Mouse (Mus musculus) liver, embryonic 14.5 days (tissue): Measurements from ENCODE around the gene 2310039H08Rik. TPM values are rescaled to one million over a fixed set of nuclear protein-coding genes. Genes with fewer than 3 reads are reported as not detected.
"Not testable (repeated sequence)": the region's sequence is repeated elsewhere in the genome, so short reads cannot be mapped to it uniquely, and the experiment has no call there.

Source experiments
- ATAC-seq: fragments of 200-750 bp; cut with Nextera tagmentation; 2 replicates; pipeline ENCODE4 v1.8.0; 2017; ENCODE audit warnings: moderate number of reproducible peaks, mild to moderate bottlenecking, moderate library complexity; ENCODE audit not compliant: insufficient read depth
- DNase-seq, 3 experiments: peaks; one replicate each; pipeline ENCODE4 v3.0.0-alpha.2; 2012 to 2013; ENCODE audit warnings: low read depth in 3 of 3, low spot score in 3 of 3
- H3K27ac ChIP-seq: fragments of 300-500 bp; sonication (generic); 2 replicates; pipeline ENCODE4 v1.5.1; 2014; ENCODE audit warnings: moderate library complexity, mild to moderate bottlenecking, control low read depth, inconsistent platforms
- H3K27me3 ChIP-seq: fragments of 300-500 bp; sonication (generic); 2 replicates; pipeline ENCODE4 v1.6.1; 2014; ENCODE audit warnings: mild to moderate bottlenecking, low read length, moderate library complexity; ENCODE audit not compliant: control insufficient read depth, insufficient read depth
- H3K36me3 ChIP-seq: fragments of 300-500 bp; sonication (generic); replicated peaks from 2 replicates; pipeline ENCODE4 v1.6.1; 2014; ENCODE audit warnings: low read depth; ENCODE audit not compliant: control insufficient read depth, insufficient read depth
- H3K4me1 ChIP-seq, 2 experiments: fragments of 200-500 bp in 1 of 2; fragments of 300-500 bp in 1 of 2; sonication (generic) in 1 of 2; replicated peaks; 2 replicates each; pipeline ENCODE4 v1.6.1; 2012 to 2014; ENCODE audit warnings: antibody characterized with exemption in 1 of 2, inconsistent platforms in 1 of 2, low read length in 1 of 2; ENCODE audit not compliant: control insufficient read depth in 2 of 2, insufficient read depth in 2 of 2
- H3K4me2 ChIP-seq: fragments of 300-500 bp; sonication (generic); 2 replicates; pipeline ENCODE4 v1.6.1; 2014; ENCODE audit warnings: low read depth, mild to moderate bottlenecking, control low read depth, moderate library complexity
- H3K4me3 ChIP-seq, 2 experiments: fragments of 200-500 bp in 1 of 2; fragments of 300-500 bp in 1 of 2; sonication (generic) in 1 of 2; 2 replicates each; pipeline ENCODE4 v1.5.1; 2012 to 2014; ENCODE audit warnings: low read depth in 2 of 2, low read length in 2 of 2, mild to moderate bottlenecking in 2 of 2, control low read depth in 1 of 2, inconsistent platforms in 1 of 2, moderate library complexity in 1 of 2; ENCODE audit not compliant: insufficient read depth in 1 of 2
- H3K9ac ChIP-seq: fragments of 300-500 bp; sonication (generic); replicated peaks from 2 replicates; pipeline ENCODE4 v1.6.1; 2014; ENCODE audit warnings: mild to moderate bottlenecking, control low read depth, moderate library complexity
- H3K9me3 ChIP-seq: fragments of 300-500 bp; sonication (generic); 2 replicates; pipeline ENCODE4 v1.6.1; 2016; ENCODE audit warnings: low read length, mixed read lengths; ENCODE audit not compliant: control insufficient read depth
- CTCF ChIP-seq: IDR thresholded peaks from 2 replicates; pipeline ENCODE4 v1.5.1; 2016; ENCODE audit warnings: antibody characterized with exemption, low read depth, control low read depth
- EP300 ChIP-seq: IDR thresholded peaks from 2 replicates; pipeline ENCODE4 v1.6.1; 2016; ENCODE audit warnings: antibody characterized with exemption, low read depth
- WGBS: fragments of 180-500 bp; shearing (Covaris S2); extraction: QIAGEN DNeasy Blood & Tissue Kit; methylation state at CpG from one replicate; pipeline ENCODE4 v1.1.7; 2014; ENCODE audit not compliant: insufficient replicate concordance; 5-methylcytosine and 5-hydroxymethylcytosine counted together
- polyA plus RNA-seq, 2 experiments: library from polyadenylated mRNA; depleted of rRNA in 1 of 2; stranded (reverse) in 1 of 2; unstranded in 1 of 2; fragments of >200 nt; fragmentation: Nextera tagmentation in 1 of 2; extraction: Ambion mirVana in 1 of 2; gene quantifications; 2 replicates each; pipeline versions ENCODE4 v1.2.1 to v1.2.3; 2012 to 2014

2310039H08Rik gene
- polyA plus RNA-seq, 2 experiments = 36.7 to 62.7 TPM

- Histone ChIP-seq H3K4me1 (peaks cover 9 to 12% of the 10 kb centered on the region in 2 experiments), H3K4me3 (peak within 1 kb of the TSS; percentile 73 to 86), H3K9ac (peak within 1 kb of the TSS; percentile 76), H3K27ac (peak within 1 kb of the TSS; percentile 60), H3K9me3 (no peaks in the 10 kb centered on the region), H3K4me2 (peak within 1 kb of the TSS; percentile 79), H3K36me3 (peaks cover under 1% of the 10 kb centered on the region; the same call in 1 of the 2 replicates), H3K27me3 (no peaks in the 10 kb centered on the region)
- WGBS = under 1% methylated on average over 58 of the region's 58 CpGs
- peak; percentile 100 for ATAC-seq
- peak; percentile 95 to 96 (median 96) for DNase-seq
- TF ChIP-seq EP300 (0 out of 2 replicates have a peak, but pooled peaks have one; percentile 28), CTCF (no peak)
Observed at GRCm38 (mm10) chr17:46751794-46752556, 20.5 kb upstream of the 2310039H08Rik start, which contains the start of gene Cnpy3. Gene Cnpy3, minus strand, starts transcription at chr17:46752214.

GRCm38 (mm10) chr17:46758753-46759152, 13.7 kb upstream of the 2310039H08Rik start:
- Histone ChIP-seq H3K27me3 (no peaks in the 10 kb centered on the region), H3K27ac (no peak overlapping the region), H3K4me3 (no peak overlapping the region), H3K4me1 (no peaks in the 10 kb centered on the region), H3K4me2 (no peak overlapping the region), H3K9me3 (no peaks in the 10 kb centered on the region), H3K9ac (no peak overlapping the region), H3K36me3 (no peaks in the 10 kb centered on the region)
- 71% methylated on average over 12 of the region's 12 CpGs for WGBS
- no peak for ATAC-seq
- no peak for DNase-seq
- no peak for TF ChIP-seq EP300
- TF ChIP-seq CTCF = no peak

- H3K4me1 ChIP-seq = no peaks in the 10 kb centered on the region
- WGBS = 46% methylated on average over 2 of the region's 2 CpGs
- no peak within 1 kb of the TSS for H3K4me2 ChIP-seq
- no peak for DNase-seq
- ATAC-seq = no peak
- H3K36me3 ChIP-seq = no peaks in the 10 kb centered on the region
- TF ChIP-seq EP300 (no peak), CTCF (no peak)
- H3K27me3 ChIP-seq = no peaks in the 10 kb centered on the region
- no peaks in the 10 kb centered on the region for H3K9me3 ChIP-seq
- H3K27ac ChIP-seq = no peak within 1 kb of the TSS
- H3K9ac ChIP-seq = no peak within 1 kb of the TSS
- no peak within 1 kb of the TSS for H3K4me3 ChIP-seq
Observed at GRCm38 (mm10) chr17:46763544-46763943, 8.9 kb upstream of the 2310039H08Rik start, which contains the start of gene Ptcra. Gene Ptcra, minus strand, starts transcription at chr17:46763712.

GRCm38 (mm10) chr17:46764916-46765315, 7.5 kb upstream of the 2310039H08Rik start:
- H3K27me3 ChIP-seq, H3K9me3 ChIP-seq, H3K4me2 ChIP-seq, H3K36me3 ChIP-seq, H3K4me3 ChIP-seq, H3K9ac ChIP-seq, ATAC-seq, DNase-seq, H3K27ac ChIP-seq, H3K4me1 ChIP-seq: not testable (repeated sequence)
- 68% methylated on average over 8 of the region's 9 CpGs for WGBS

- WGBS = 43% methylated on average over 8 of the region's 8 CpGs
- ATAC-seq = no peak
- DNase-seq = no peak
- Histone ChIP-seq H3K9ac (no peak overlapping the region), H3K9me3 (no peaks in the 10 kb centered on the region), H3K4me1 (peaks cover 0 to 7% of the 10 kb centered on the region in 2 experiments; a peak in 2 of 4 replicates), H3K36me3 (no peaks in the 10 kb centered on the region), H3K4me3 (no peak overlapping the region), H3K4me2 (no peak overlapping the region), H3K27ac (no peak overlapping the region), H3K27me3 (no peaks in the 10 kb centered on the region)
- TF ChIP-seq CTCF (no peak), EP300 (no peak)
Observed at GRCm38 (mm10) chr17:46767868-46768267, 4.6 kb upstream of the 2310039H08Rik start.
